Mouse (Mus musculus) gastrocnemius, adult 2 months (tissue): Measurements from ENCODE around the gene Spink8. TPM values are rescaled to one million over a fixed set of nuclear protein-coding genes. Genes with fewer than 3 reads are reported as not detected.
"Not testable (repeated sequence)": the region's sequence is repeated elsewhere in the genome, so short reads cannot be mapped to it uniquely, and the experiment has no call there.

ENCODE experiments used
- DNase-seq: peaks from one replicate; pipeline ENCODE4 v3.0.0; 2022
- H3K27ac ChIP-seq: fragments of 200-600 bp; 2 replicates; pipeline ENCODE4 v1.8.1; 2022; ENCODE audit warnings: mild to moderate bottlenecking
- H3K4me3 ChIP-seq: fragments of 200-600 bp; 2 replicates; pipeline ENCODE4 v1.8.1; 2022; ENCODE audit warnings: mild to moderate bottlenecking, moderate library complexity
- CTCF ChIP-seq: fragments of 200-600 bp; IDR thresholded peaks from 2 replicates; pipeline ENCODE4 v1.8.1; 2022; ENCODE audit warnings: antibody characterized with exemption, mild to moderate bottlenecking, moderate library complexity
- intact Hi-C: fragments of 180-260 bp; cut with DNase I; formaldehyde crosslinking; loops from one replicate; pipeline ENCODE4 v1.15.1; 2025
- long read RNA-seq, 2 experiments: library from polyadenylated mRNA; stranded (forward); transcript quantifications; one replicate each; pipeline ENCODE4 v2.0.0; 2021
- total RNA-seq, 2 experiments: library from RNA; stranded (reverse); gene quantifications; 2 replicates each; pipeline ENCODE4 v1.2.3; 2021

Gene Spink8
- not detected for total RNA-seq
- long read RNA-seq, experiment 1, result 0 reads
- long read RNA-seq, experiment 2, result 0 reads

DNA sequence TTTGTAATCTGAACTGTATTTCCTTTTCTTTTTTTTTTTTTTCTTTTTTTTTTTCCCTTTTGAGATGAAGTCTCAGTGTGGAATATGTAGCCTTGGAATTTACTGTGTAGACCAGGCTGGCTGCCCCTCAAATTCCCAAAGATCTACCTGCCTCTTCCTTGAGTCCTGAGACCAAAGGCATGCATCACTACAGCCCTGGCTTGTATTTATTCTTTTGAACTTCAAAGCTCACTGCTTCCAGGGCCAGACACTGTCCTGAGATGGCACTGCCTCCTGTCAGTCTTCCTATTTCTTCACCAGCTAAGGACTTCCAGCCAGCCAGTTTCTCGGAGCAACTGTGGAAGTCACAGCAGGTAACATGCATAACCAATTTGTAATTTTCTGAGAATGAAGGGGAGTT lies at the start of gene Spink8:
Gene Spink8 (plus strand): TSS at position 301 of the 400 bp plus-strand sequence.
- no peak within 1 kb of the TSS for H3K27ac ChIP-seq
- no peak within 1 kb of the TSS for H3K4me3 ChIP-seq
- no peak for TF ChIP-seq CTCF
- DNase-seq, result no peak
- intact Hi-C loops, result no loop called here

- H3K27ac ChIP-seq, DNase-seq, H3K4me3 ChIP-seq, intact Hi-C loops: not testable (repeated sequence)
Measured at GRCm38 (mm10) chr9:109766841-109767240, 45.2 kb upstream of the Spink8 start.

- not testable (repeated sequence) for H3K4me3 ChIP-seq
Measured at GRCm38 (mm10) chr9:109790570-109790969, 21.5 kb upstream of the Spink8 start, which contains the start of gene Fbxw27. Fbxw27 (minus strand) TSS chr9:109790670.

DNA sequence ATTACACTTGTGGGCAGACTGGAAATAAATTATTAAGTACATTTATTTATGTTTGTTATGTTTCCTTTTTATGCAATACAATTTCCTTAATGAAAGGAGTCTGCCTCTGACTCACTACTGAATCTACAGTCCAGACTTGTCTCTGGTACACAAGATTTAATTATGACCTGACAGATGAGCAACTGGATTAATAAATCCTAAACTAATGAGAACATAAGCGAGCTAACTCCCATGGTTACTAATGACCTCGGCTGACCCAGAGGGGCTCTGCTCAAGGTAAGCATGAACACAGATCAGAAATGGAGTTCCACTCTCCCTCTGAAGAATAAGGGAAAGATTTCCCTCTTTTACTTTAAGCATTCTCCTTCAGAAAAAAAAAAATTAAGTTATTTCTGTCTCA lies 16.9 kb upstream of the Spink8 start:
- no peak for DNase-seq
- intact Hi-C loops, result no loop called here
- no peak overlapping the region for H3K27ac ChIP-seq
- TF ChIP-seq CTCF, result no peak
- no peak overlapping the region for H3K4me3 ChIP-seq

More at GRCm38 (mm10) chr9:109790570-109790969, 21.5 kb upstream of the Spink8 start, which contains the start of gene Fbxw27:
- DNase-seq, H3K27ac ChIP-seq, intact Hi-C loops: not testable (repeated sequence)

GRCm38 (mm10) chr9:109795811-109796210 lies 16.3 kb upstream of the Spink8 start:
- DNase-seq, result no peak
- no peak overlapping the region for H3K4me3 ChIP-seq
- intact Hi-C loops, result no loop called here
- no peak for TF ChIP-seq CTCF
- H3K27ac ChIP-seq, result no peak overlapping the region

DNA sequence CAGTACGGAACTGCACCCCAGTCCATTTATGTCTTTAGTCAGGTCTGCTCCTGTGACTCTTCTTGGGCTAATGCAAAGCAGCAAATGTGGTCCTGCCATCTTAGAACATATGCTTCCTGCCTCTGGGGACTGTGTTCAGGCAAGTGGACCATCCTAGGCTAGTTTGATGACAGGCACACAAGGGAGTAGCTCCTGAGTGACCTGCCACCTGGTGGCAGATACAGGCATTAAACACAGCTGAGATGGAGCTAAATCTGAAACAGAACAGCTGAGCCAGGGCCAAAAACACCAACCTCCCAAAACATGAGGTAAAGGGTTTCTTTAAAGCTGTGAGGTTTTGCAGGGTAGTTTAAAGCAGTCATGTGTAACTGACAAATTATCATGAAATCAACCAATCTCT lies 14.0 kb upstream of the Spink8 start:
- intact Hi-C loops, result no loop called here
- no peak for DNase-seq
- no peak overlapping the region for H3K4me3 ChIP-seq
- TF ChIP-seq CTCF, result peak; percentile 20; the same call in 1 of the 2 replicates
- H3K27ac ChIP-seq, result no peak overlapping the region

GRCm38 (mm10) chr9:109805596-109805995 lies 6.5 kb upstream of the Spink8 start:
- DNase-seq, H3K27ac ChIP-seq, H3K4me3 ChIP-seq, intact Hi-C loops: not testable (repeated sequence)

- intact Hi-C loops, result no loop called here
- DNase-seq, result no peak
- Histone ChIP-seq H3K27ac (no peak overlapping the region), H3K4me3 (no peak overlapping the region)
- no peak for TF ChIP-seq CTCF
Measured at GRCm38 (mm10) chr9:109806260-109806659, 5.8 kb upstream of the Spink8 start.

GRCm38 (mm10) chr9:109806695-109807293 lies 5.3 kb upstream of the Spink8 start:
- Histone ChIP-seq H3K4me3 (no peak overlapping the region), H3K27ac (no peak overlapping the region)
- intact Hi-C loops, result no loop called here
- TF ChIP-seq CTCF, result no peak
- DNase-seq, result no peak

DNA sequence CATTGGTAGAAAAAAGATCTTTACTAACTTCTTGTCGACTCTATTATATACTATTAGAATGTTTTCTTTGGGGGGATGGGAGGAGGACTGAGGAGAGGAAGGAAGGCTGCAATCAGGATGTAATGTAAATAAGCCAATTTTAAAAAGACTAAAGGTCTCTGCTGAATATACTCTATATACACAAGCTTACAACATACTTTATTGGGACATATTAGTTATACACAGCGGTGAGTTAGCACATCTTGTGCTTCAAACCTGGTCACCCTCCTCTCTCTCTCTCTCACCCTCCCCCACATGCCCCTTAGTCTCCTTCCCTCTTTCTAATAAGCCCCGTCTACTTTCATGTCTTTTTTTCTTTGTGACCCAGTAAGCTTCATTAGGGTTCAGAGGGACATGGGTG lies 4.2 kb upstream of the Spink8 start:
- no peak overlapping the region for H3K4me3 ChIP-seq
- no peak for DNase-seq
- no peak for TF ChIP-seq CTCF
- no peak overlapping the region for H3K27ac ChIP-seq
- intact Hi-C loops, result no loop called here

DNA sequence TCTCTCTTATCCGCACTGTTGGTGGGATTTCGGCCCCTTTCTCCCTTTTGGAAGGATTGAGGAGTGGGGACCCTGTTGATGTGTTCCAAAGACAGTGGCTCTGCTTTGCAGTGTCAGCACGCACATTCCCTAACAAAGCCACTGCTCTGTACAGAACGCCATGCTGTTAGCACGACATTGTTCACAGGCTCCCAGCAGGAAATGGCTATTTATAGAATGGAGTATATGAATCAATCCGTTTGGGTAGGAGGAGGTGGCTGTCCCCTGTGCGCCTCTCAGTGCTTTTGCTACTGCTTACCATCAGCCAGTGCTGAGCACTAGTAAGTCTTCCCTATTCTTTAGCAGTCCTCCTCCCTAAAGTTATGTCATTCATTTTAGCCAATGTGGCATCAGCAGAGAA lies 1.3 kb downstream of the Spink8 start:
- TF ChIP-seq CTCF, result no peak
- no peak overlapping the region for H3K27ac ChIP-seq
- DNase-seq, result no peak
- intact Hi-C loops, result no loop called here
- no peak overlapping the region for H3K4me3 ChIP-seq

- TF ChIP-seq CTCF, result no peak
- H3K27ac ChIP-seq, result no peak overlapping the region
- intact Hi-C loops, result no loop called here
Measured at GRCm38 (mm10) chr9:109816341-109816740, 4.3 kb downstream of the Spink8 start.

GRCm38 (mm10) chr9:109825739-109826138 lies 13.7 kb downstream of the Spink8 start:
- intact Hi-C loops, result no loop called here
- no peak for TF ChIP-seq CTCF
- Histone ChIP-seq H3K4me3 (no peak overlapping the region), H3K27ac (no peak overlapping the region)
- no peak for DNase-seq

More at GRCm38 (mm10) chr9:109816341-109816740, 4.3 kb downstream of the Spink8 start:
- H3K4me3 ChIP-seq, result no peak overlapping the region
- DNase-seq, result no peak

DNA sequence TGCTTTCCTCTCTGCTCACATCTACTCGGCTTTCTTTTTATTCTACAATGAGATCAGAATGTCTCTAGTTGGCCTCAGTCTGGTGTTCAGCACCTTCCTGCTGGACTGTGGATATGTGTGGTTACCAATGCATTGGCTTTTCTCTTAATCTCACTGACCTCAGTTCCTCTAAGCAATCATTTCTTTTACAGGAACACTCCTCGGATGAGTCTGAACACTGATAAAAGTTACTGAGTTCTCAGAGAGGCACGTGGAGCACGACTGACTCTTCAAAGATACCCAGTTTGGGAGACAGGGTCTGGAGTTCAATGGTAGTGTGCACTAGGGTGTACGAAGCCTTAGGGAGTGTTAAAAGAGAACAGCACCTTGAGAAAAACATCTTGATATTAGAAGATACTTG lies 14.1 kb downstream of the Spink8 start:
- Histone ChIP-seq H3K4me3 (no peak overlapping the region), H3K27ac (no peak overlapping the region)
- TF ChIP-seq CTCF, result no peak
- intact Hi-C loops, result no loop called here
- no peak for DNase-seq
